Mouse (Mus musculus) liver, embryonic 13.5 days (tissue): Measurements from ENCODE around the gene Pfkfb4. TPM values are rescaled to one million over a fixed set of nuclear protein-coding genes. Genes with fewer than 3 reads are reported as not detected.

Experiments
- ATAC-seq: fragments of 200-750 bp; cut with Nextera tagmentation; 2 replicates; pipeline ENCODE4 v1.8.0; 2017; ENCODE audit warnings: low read depth, mild to moderate bottlenecking, moderate number of reproducible peaks, moderate library complexity
- DNase-seq: peaks from one replicate; pipeline ENCODE4 v3.0.0; 2022
- H3K27ac ChIP-seq: fragments of 300-500 bp; sonication (generic); 2 replicates; pipeline ENCODE4 v1.5.1; 2015; ENCODE audit warnings: moderate library complexity, mild to moderate bottlenecking, inconsistent platforms
- H3K27me3 ChIP-seq: fragments of 300-500 bp; sonication (generic); 2 replicates; pipeline ENCODE4 v1.6.1; 2015; ENCODE audit warnings: mild to moderate bottlenecking, inconsistent platforms
- H3K36me3 ChIP-seq: fragments of 300-500 bp; sonication (generic); 2 replicates; pipeline ENCODE4 v1.6.1; 2015; ENCODE audit warnings: mild to moderate bottlenecking, inconsistent platforms
- H3K4me1 ChIP-seq: fragments of 300-500 bp; sonication (generic); replicated peaks from 2 replicates; pipeline ENCODE4 v1.6.1; 2015; ENCODE audit warnings: inconsistent platforms
- H3K4me2 ChIP-seq: fragments of 300-500 bp; sonication (generic); 2 replicates; pipeline ENCODE4 v1.6.1; 2015; ENCODE audit warnings: inconsistent platforms, mild to moderate bottlenecking, moderate library complexity
- H3K4me3 ChIP-seq: fragments of 300-500 bp; sonication (generic); replicated peaks from 2 replicates; pipeline ENCODE4 v1.5.1; 2015; ENCODE audit warnings: mild to moderate bottlenecking, inconsistent platforms
- H3K9ac ChIP-seq: fragments of 300-500 bp; sonication (generic); 2 replicates; pipeline ENCODE4 v1.6.1; 2015; ENCODE audit warnings: mild to moderate bottlenecking, inconsistent platforms
- H3K9me3 ChIP-seq: fragments of 300-500 bp; sonication (generic); replicated peaks from 2 replicates; pipeline ENCODE4 v1.6.1; 2016; ENCODE audit warnings: inconsistent platforms
- WGBS: fragments of 180-500 bp; shearing (Covaris S2); methylation state at CpG from one replicate; pipeline ENCODE4 v1.1.7; 2015; ENCODE audit not compliant: insufficient replicate concordance; 5-methylcytosine and 5-hydroxymethylcytosine counted together
- microRNA counts: library from miRNA; unstranded; fragments of <30 nt; microRNA quantifications from one replicate; lab custom pipeline; 2016
- microRNA-seq: library from miRNA; unstranded; fragments of <30 nt; microRNA quantifications from one replicate; pipeline ENCODE4, GENCODE M21; 2016
- polyA plus RNA-seq: library from polyadenylated mRNA; unstranded; fragments of >200 nt; fragmentation: Nextera tagmentation; extraction: Ambion mirVana; gene quantifications from 2 replicates; pipeline ENCODE4 v1.2.1, GENCODE M21; 2015

Pfkfb4 gene
- polyA plus RNA-seq, 1 experiment from 2014 or later: 2.3 TPM

DNA sequence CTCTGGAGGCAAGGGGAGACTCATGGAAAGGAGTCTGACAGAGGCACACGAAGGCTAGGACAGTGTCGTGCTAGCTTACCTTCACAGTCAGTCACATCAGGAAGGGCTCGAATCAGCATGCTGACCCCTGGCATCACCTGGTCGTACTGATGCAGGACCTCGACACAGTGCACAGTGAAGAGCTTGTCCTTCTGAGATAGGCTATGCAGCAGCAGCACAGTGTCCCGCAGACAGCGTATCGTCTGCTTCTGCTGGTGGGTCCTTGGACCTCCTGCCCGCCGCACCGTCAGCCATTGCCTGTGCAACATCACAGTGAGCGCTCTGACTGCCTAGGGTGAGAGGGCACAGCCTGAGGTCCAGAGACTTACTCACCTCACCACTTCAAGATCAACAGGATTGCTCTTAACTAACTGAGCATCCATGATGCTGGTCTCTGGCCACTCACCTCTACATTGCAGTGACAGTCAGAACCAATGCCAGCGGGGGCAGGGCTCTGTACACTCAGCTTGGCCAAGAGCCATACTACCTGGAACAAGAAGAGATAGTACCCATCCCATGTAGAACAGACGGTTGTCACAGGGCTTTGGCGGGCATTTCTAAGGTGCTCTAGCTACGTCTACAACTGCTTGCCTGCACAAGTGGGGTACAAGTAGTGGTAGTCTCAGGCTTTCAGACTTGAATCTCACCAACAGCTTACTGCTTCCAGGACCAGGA lies 68.8 kb downstream of the Pfkfb4 start:
- no peak for DNase-seq
- Histone ChIP-seq H3K4me3 (peak overlapping the region; percentile 60; the same call in 1 of the 2 replicates), H3K27ac (peak overlapping the region; percentile 89; the same call in 1 of the 2 replicates), H3K27me3 (no peaks in the 10 kb centered on the region), H3K4me2 (peak overlapping the region; percentile 85; the same call in 1 of the 2 replicates), H3K9me3 (no peaks in the 10 kb centered on the region), H3K4me1 (peaks cover 35% of the 10 kb centered on the region), H3K9ac (no peak overlapping the region), H3K36me3 (peaks cover 69% of the 10 kb centered on the region)
- ATAC-seq: no peak
- 84% methylated on average over 16 of the region's 16 CpGs for WGBS

DNA sequence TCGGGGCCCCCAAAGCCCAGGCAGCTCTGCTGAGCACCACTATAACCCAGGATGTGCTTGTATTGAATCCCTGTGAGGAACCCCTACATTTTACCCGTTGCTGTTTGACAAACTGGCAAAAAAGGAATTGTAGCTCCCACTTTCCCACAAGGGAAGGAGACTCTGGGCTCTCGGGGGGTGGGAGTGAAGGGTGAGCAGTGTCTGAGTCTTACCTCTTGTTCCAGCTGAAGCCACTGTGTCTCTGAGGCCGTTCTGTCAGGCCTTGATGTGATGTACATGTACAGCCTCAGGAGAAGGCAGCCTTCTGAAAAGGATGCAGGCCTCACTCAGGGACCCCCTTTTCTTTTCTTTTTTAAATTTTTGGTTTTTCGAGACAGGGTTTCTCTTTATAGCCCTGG lies 69.3 kb downstream of the Pfkfb4 start:
- Histone ChIP-seq H3K27ac (no peak overlapping the region), H3K9me3 (no peaks in the 10 kb centered on the region), H3K4me2 (no peak overlapping the region), H3K9ac (no peak overlapping the region), H3K4me1 (peaks cover 30% of the 10 kb centered on the region), H3K27me3 (no peaks in the 10 kb centered on the region), H3K4me3 (no peak overlapping the region), H3K36me3 (peaks cover 74% of the 10 kb centered on the region)
- no peak for DNase-seq
- WGBS: 72% methylated on average over 5 of the region's 5 CpGs
- ATAC-seq: no peak

DNA sequence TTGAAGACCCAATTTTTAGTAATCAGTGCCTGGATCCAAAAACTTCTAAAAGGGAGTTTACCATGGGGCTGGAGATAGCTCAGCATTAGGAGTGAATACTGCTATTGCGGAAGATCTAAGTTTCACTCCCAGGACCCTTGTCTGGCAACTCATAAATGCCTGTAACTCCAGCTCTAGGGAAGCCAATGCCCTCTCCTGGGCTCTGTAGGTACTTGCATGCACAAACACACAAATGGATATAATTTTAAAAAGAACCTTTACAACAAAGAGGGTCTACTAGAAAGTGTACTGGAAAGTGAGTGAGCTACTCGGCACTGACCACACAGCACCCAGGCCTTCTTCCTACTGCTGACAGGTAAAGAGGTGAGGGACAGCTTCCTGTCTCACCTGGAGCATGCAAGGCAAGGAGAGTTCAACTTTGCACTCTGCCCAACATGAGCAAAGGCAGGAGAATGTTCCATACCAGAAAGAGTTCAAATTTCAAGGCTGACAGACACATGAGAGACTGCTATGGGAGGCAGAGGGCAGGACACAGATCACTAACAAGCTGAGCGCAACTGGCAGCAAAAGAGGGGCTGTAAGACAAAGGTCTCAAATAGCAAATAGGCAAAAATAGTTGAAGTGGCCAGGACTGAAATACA lies 76.6 kb downstream of the Pfkfb4 start:
- ATAC-seq: no peak
- DNase-seq: no peak
- WGBS: 86% methylated on average over 3 of the region's 3 CpGs

DNA sequence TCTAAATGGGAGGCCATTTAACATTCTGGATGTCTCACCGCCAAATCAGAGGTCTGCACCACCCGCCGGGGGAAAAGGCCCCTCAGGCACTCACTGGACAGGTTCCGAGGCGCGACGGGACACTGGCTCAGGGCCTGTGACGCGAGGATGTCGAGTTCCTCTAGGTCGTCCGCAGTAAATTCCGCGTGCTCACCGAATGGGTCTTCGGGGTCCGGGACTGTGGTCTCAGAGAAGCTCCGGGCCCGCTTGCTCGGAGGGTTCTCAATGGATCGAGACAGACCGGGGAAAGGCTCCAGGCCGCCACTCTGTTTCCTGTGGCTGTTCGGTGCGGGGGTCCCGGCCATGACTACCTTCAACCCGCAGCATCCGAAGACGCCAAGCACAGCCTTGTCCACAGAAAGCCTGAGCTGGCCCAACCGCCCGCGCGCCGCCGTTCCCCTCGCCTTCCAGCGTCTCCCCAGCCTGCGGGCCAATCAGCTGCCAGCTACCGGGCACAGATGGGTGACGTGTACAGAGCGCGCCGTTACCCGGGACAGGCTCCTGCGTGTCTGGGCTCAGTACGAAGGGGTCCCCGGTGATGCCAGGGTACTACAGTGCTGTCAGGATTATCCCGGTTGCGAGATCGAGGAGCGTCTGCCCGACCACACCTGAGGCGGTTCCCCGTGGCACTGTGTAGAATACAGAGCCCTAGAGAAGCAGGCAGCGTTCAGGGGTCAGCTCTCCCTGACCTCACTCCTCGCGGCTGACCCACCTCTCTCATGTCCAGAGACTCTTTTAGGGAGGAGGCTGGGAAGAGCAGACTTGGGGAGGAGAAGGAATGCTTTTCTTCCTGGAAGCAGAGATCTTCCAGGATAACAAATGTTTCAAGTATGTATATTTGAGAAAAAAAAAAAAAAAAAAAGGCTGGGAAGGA lies 82.3 kb downstream of the Pfkfb4 start, which contains the start of gene Atrip:
Gene Atrip (minus strand): TSS at position 464 of the 913 bp plus-strand sequence.
- Histone ChIP-seq H3K4me1 (peaks cover 23% of the 10 kb centered on the region), H3K9ac (peak within 1 kb of the TSS; percentile 91), H3K4me2 (peak within 1 kb of the TSS; percentile 83), H3K9me3 (no peaks in the 10 kb centered on the region), H3K36me3 (peaks cover 37% of the 10 kb centered on the region), H3K27ac (peak within 1 kb of the TSS; percentile 80), H3K27me3 (no peaks in the 10 kb centered on the region), H3K4me3 (peak within 1 kb of the TSS; percentile 81)
- under 1% methylated on average over 57 of the region's 57 CpGs for WGBS
- peak; percentile 97 for ATAC-seq
- DNase-seq: peak; percentile 86

More for the DNA sequence above, 76.6 kb downstream of the Pfkfb4 start:
- H3K27me3 ChIP-seq: no peaks in the 10 kb centered on the region
- no peaks in the 10 kb centered on the region for H3K9me3 ChIP-seq
- H3K27ac ChIP-seq: no peak overlapping the region
- no peak overlapping the region for H3K9ac ChIP-seq
- H3K4me3 ChIP-seq: no peak overlapping the region
- peaks cover 82% of the 10 kb centered on the region for H3K36me3 ChIP-seq
- H3K4me2 ChIP-seq: no peak overlapping the region
- H3K4me1 ChIP-seq: peaks cover 10% of the 10 kb centered on the region

DNA sequence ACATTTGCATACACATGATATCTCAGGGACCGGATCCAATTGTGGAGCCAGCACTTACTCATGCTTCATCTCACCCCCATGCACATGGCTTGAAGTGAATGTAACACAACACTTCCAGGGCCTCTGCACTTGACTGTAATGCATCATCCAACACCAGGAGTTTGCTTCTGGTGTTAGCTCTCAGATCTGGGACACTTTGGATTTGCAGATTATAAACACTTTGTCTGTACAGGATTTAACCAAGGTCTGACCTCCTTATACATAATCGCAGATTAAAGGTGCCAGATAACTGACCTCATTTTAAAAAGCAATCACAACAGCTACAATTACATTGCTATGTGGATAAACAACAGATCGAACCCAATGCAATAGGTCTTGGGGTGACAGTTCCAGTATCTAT lies 88.9 kb downstream of the Pfkfb4 start:
- Histone ChIP-seq H3K4me3 (peak overlapping the region; percentile 88), H3K9ac (0 out of 2 replicates have a peak overlapping the region, but pooled peaks have one; percentile 92), H3K9me3 (no peaks in the 10 kb centered on the region), H3K4me2 (peak overlapping the region; percentile 80), H3K27me3 (no peaks in the 10 kb centered on the region), H3K36me3 (peaks cover 29% of the 10 kb centered on the region), H3K27ac (no peak overlapping the region), H3K4me1 (peaks cover 36% of the 10 kb centered on the region)
- WGBS: 86% methylated on average over 3 of the region's 3 CpGs
- no peak for ATAC-seq
- no peak for DNase-seq

DNA sequence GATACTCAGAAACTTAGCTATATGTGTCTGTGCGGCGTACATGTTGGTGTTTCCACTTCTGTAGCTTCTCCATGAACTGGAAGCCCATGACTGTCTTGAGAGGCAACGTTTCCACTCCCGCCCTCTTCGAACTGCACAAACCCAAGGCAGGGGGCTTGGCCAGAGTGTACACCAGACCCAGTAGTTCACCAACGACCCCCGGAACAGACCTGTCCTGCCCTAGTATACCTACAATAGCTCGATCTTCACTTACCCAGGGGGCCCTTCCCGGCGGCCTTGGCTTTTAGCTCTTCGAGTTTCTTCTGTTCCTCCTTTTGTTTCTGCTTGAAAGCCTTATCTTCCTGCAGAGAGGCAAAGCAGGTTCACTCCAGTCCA lies 90.2 kb downstream of the Pfkfb4 start:
- Histone ChIP-seq H3K9me3 (no peaks in the 10 kb centered on the region), H3K36me3 (peaks cover 29% of the 10 kb centered on the region), H3K4me3 (peak overlapping the region; percentile 88), H3K4me1 (peaks cover 40% of the 10 kb centered on the region), H3K4me2 (peak overlapping the region; percentile 80), H3K9ac (peak overlapping the region; percentile 92), H3K27me3 (no peaks in the 10 kb centered on the region), H3K27ac (peak overlapping the region; percentile 77)
- DNase-seq (no peak), ATAC-seq (peak; percentile 15)
- WGBS: 2% methylated on average over 11 of the region's 11 CpGs

MicroRNA genes within 50 kb of the gene (microRNA counts, 519-probe panel; counts per million panel counts)
- microRNA mmu-miR-711 (lab: Ali Mortazavi, UCI): 114 counts per million

Small RNAs within 50 kb of the gene (microRNA-seq; reads per million reads assigned to microRNA genes)
- gene Mir711: not detected

Other genes starting within 250 kb of the Pfkfb4 start
- 11.5 and 11.6 TPM in 2 replicates for gene Ip6k2, start 208.0 kb upstream of the Pfkfb4 start, polyA plus RNA-seq
- gene Nckipsd, start 183.4 kb upstream of the Pfkfb4 start, polyA plus RNA-seq: 3.9 and 5.9 TPM in 2 replicates
- 0.03 TPM in 2 replicates for gene Celsr3, start 165.5 kb upstream of the Pfkfb4 start, polyA plus RNA-seq
- 6.7 and 8.6 TPM in 2 replicates for gene Slc26a6, start 138.5 kb upstream of the Pfkfb4 start, polyA plus RNA-seq
- not detected in 2 replicates for gene Tmem89, start 77.2 kb upstream of the Pfkfb4 start, polyA plus RNA-seq
- gene Uqcrc1, start 55.1 kb upstream of the Pfkfb4 start, polyA plus RNA-seq: 354 and 355 TPM in 2 replicates
- 0.28 and 0.38 TPM in 2 replicates for gene Col7a1, start 38.2 kb upstream of the Pfkfb4 start, polyA plus RNA-seq
- gene Ucn2, start 5.8 kb upstream of the Pfkfb4 start, polyA plus RNA-seq: not detected in 2 replicates
- gene Shisa5, start 46.8 kb downstream of the Pfkfb4 start, polyA plus RNA-seq: 20.0 and 21.8 TPM in 2 replicates
- gene Trex1, start 68.0 kb downstream of the Pfkfb4 start, polyA plus RNA-seq: 7.4 and 8.9 TPM in 2 replicates
- 12.6 and 12.7 TPM in 2 replicates for gene Atrip, start 82.3 kb downstream of the Pfkfb4 start, polyA plus RNA-seq
- 14.6 and 14.7 TPM in 2 replicates for gene Ccdc51, start 90.7 kb downstream of the Pfkfb4 start, polyA plus RNA-seq
- 480 and 506 TPM in 2 replicates for gene Tma7, start 90.8 kb downstream of the Pfkfb4 start, polyA plus RNA-seq
- 2.3 and 3.2 TPM in 2 replicates for gene Plxnb1, start 103.6 kb downstream of the Pfkfb4 start, polyA plus RNA-seq
- gene Fbxw21, start 170.3 kb downstream of the Pfkfb4 start, polyA plus RNA-seq: not detected in 2 replicates
- not detected in 2 replicates for gene Fbxw13, start 204.2 kb downstream of the Pfkfb4 start, polyA plus RNA-seq
- gene Fbxw20, start 243.0 kb downstream of the Pfkfb4 start, polyA plus RNA-seq: not detected in 2 replicates